Mouse (Mus musculus): ENCODE data around the gene Zscan25. TPM values are rescaled to one million over a fixed set of nuclear protein-coding genes. Genes with fewer than 3 reads are reported as not detected.

The Zscan25 gene
- polyA plus RNA-seq (2017; shearing (Covaris generic)) = 1.2 TPM

GRCm38 (mm10) chr5:145280371-145281143 is at the start of gene Zscan25:
Gene Zscan25 (plus strand): TSS chr5:145280500.

GRCm38 (mm10) chr5:145231367-145231871 is 48.9 kb upstream of the Zscan25 start, which contains the start of gene Zfp655:
Gene Zfp655 (plus strand): TSS chr5:145231715.

Other genes starting within 250 kb of the Zscan25 start
- gene Gm4871, start 247.7 kb upstream of the Zscan25 start, polyA plus RNA-seq (2017; shearing (Covaris generic)) = not detected
- not detected for gene 1700018F24Rik, start 237.5 kb upstream of the Zscan25 start, polyA plus RNA-seq (2017; shearing (Covaris generic))
- 64.2 TPM for gene Arpc1a, start 196.7 kb upstream of the Zscan25 start, polyA plus RNA-seq (2017; shearing (Covaris generic))
- gene Kpna7, start 196.5 kb upstream of the Zscan25 start, polyA plus RNA-seq (2017; shearing (Covaris generic)) = 0.79 TPM
- gene Arpc1b, start 166.3 kb upstream of the Zscan25 start, polyA plus RNA-seq (2017; shearing (Covaris generic)) = 1,265 TPM
- 33.9 TPM for gene Pdap1, start 140.3 kb upstream of the Zscan25 start, polyA plus RNA-seq (2017; shearing (Covaris generic))
- 213 TPM for gene Bud31, start 140.1 kb upstream of the Zscan25 start, polyA plus RNA-seq (2017; shearing (Covaris generic))
- gene Ptcd1, start 113.4 kb upstream of the Zscan25 start, polyA plus RNA-seq (2017; shearing (Covaris generic)) = 15.7 TPM
- gene Cpsf4, start 113.3 kb upstream of the Zscan25 start, polyA plus RNA-seq (2017; shearing (Covaris generic)) = 28.8 TPM
- gene Atp5j2, start 88.4 kb upstream of the Zscan25 start, polyA plus RNA-seq (2017; shearing (Covaris generic)) = 228 TPM
- 36.2 TPM for gene Zkscan14, start 78.6 kb upstream of the Zscan25 start, polyA plus RNA-seq (2017; shearing (Covaris generic))
- gene Zkscan5, start 75.9 kb upstream of the Zscan25 start, polyA plus RNA-seq (2017; shearing (Covaris generic)) = 5.7 TPM
- 73.4 TPM for gene Zfp655, start 48.8 kb upstream of the Zscan25 start, polyA plus RNA-seq (2017; shearing (Covaris generic))
- gene Cyp3a57, start 64.8 kb downstream of the Zscan25 start, polyA plus RNA-seq (2017; shearing (Covaris generic)) = not detected
- not detected for gene Cyp3a16, start 189.2 kb downstream of the Zscan25 start, polyA plus RNA-seq (2017; shearing (Covaris generic))

Measured in effector memory CD4-positive, alpha-beta T cell, adult 7 months (primary cell).